Mouse (Mus musculus) small intestine, adult 10 weeks (tissue): Measurements from ENCODE around the gene Olfr228. TPM values are rescaled to one million over a fixed set of nuclear protein-coding genes. Genes with fewer than 3 reads are reported as not detected.

Source experiments
- polyA plus RNA-seq: library from polyadenylated mRNA; stranded (reverse); fragments of 350-450 nt; fragmentation: Illumina TruSeq; extraction: RNeasy Lipid Tissue Mini Kit (QIAGEN cat#74804); gene quantifications from one replicate; pipeline ENCODE4 v1.2.3, GENCODE M21; 2014; ENCODE audit warnings: low replicate concordance

Gene Olfr228
- not detected for polyA plus RNA-seq

GRCm38 (mm10) chr2:86487286-86487685 lies at the start of gene Olfr228:
Gene Olfr228 (minus strand): TSS chr2:86487386.

GRCm38 (mm10) chr2:86508161-86508560 lies 21.0 kb upstream of the Olfr228 start, which contains the start of gene Olfr1076:
Gene Olfr1076 (plus strand): TSS chr2:86508461.

GRCm38 (mm10) chr2:86456169-86456568 lies 31.0 kb downstream of the Olfr228 start, which contains the start of gene Olfr1066:
Gene Olfr1066 (minus strand): TSS chr2:86456269.

GRCm38 (mm10) chr2:86450491-86450890 lies 36.7 kb downstream of the Olfr228 start, which contains the start of gene Olfr1065:
Gene Olfr1065 (minus strand): TSS chr2:86450591.

Other genes with a start within 250 kb of the Olfr228 start
- gene Olfr1048, start 247.1 kb downstream of the Olfr228 start, polyA plus RNA-seq, result not detected
- not detected for gene Olfr1049, start 229.1 kb downstream of the Olfr228 start, polyA plus RNA-seq
- gene Olfr1051, start 208.3 kb downstream of the Olfr228 start, polyA plus RNA-seq, result not detected
- gene Olfr1052, start 194.9 kb downstream of the Olfr228 start, polyA plus RNA-seq, result not detected
- gene Olfr1053, start 172.1 kb downstream of the Olfr228 start, polyA plus RNA-seq, result not detected
- gene Olfr1054, start 152.0 kb downstream of the Olfr228 start, polyA plus RNA-seq, result not detected
- not detected for gene Olfr1055, start 137.1 kb downstream of the Olfr228 start, polyA plus RNA-seq
- gene Olfr1056, start 124.9 kb downstream of the Olfr228 start, polyA plus RNA-seq, result not detected
- gene Olfr1057, start 109.0 kb downstream of the Olfr228 start, polyA plus RNA-seq, result not detected
- not detected for gene Olfr1058, start 98.8 kb downstream of the Olfr228 start, polyA plus RNA-seq
- not detected for gene Olfr1061, start 73.3 kb downstream of the Olfr228 start, polyA plus RNA-seq
- not detected for gene Olfr1062, start 60.6 kb downstream of the Olfr228 start, polyA plus RNA-seq
- gene Olfr1065, start 36.8 kb downstream of the Olfr228 start, polyA plus RNA-seq, result not detected
- not detected for gene Olfr1066, start 31.1 kb downstream of the Olfr228 start, polyA plus RNA-seq
- not detected for gene Olfr1076, start 21.1 kb upstream of the Olfr228 start, polyA plus RNA-seq
- not detected for gene Olfr1079, start 55.1 kb upstream of the Olfr228 start, polyA plus RNA-seq
- not detected for gene Olfr1080, start 70.8 kb upstream of the Olfr228 start, polyA plus RNA-seq
- not detected for gene Olfr1082, start 111.6 kb upstream of the Olfr228 start, polyA plus RNA-seq
- gene Olfr1084, start 152.3 kb upstream of the Olfr228 start, polyA plus RNA-seq, result not detected
- not detected for gene Olfr1085, start 174.6 kb upstream of the Olfr228 start, polyA plus RNA-seq
- gene Olfr1086, start 192.7 kb upstream of the Olfr228 start, polyA plus RNA-seq, result not detected
- not detected for gene Olfr1087, start 211.0 kb upstream of the Olfr228 start, polyA plus RNA-seq
- gene Olfr1089, start 246.3 kb upstream of the Olfr228 start, polyA plus RNA-seq, result not detected